In the genomic region with DNA sequence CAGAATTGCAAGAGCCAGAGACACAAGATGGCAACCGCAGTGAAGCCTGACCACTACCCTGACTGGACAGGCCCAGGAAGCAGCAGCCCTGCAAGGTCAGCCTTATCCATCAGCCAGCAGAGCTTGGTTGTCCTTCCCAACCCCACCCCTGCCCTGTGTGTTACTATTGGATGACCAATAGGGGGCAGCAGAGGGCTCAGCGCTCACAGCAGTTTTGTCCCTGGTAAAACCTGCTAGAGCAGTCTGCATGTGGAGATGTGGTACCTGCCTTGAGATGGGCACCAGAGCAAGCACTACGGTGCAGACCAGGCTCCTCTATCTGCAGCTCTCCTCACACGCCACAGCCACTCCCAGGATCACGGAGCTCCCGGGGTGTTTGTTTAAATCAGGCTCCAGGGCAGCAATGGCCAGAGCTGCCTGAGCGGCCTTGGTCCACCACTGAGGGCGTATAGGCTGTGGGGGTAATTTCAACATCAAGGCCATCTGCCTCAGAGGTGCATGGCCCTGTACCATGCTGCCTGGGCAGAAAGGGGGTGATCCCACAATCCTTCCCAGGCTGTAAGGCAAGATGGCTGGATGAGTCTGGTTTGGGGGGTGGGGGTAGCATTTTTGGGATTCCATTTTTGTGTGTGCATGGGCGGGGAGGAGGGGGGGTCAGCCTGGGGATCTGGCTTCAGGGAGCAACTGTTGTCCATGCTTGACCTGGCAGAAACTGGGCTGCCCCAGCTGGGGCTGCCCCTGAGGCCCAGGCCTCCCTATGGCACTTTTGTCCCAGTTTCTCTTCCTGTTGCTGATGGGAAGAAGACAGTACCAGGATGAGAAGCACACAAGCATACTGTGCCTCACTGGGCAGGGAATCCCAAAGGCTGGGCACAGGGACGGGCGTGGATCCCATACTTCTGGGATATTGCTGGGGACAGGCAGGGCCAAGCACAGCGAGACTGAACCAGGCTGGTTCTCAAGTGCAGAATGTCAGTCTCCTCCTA, we compare ENCODE assay signal across 9 mouse cellular contexts. TPM values are rescaled to one million over a fixed set of nuclear protein-coding genes. Genes with fewer than 3 reads are reported as not detected.
DNase-seq lines count a peak whose midpoint lies in the region; ATAC-seq and TF ChIP-seq lines count a peak whose summit lies in the region.
"Had no signal": no experiment of that assay in that cellular context is flagged by ENCODE, and none has a peak within 500 bp of the region (broad histone marks: within the 10 kb centered on the region; RNA-seq: fewer than 3 reads in every experiment).

No protein-coding gene starts in this region.

- no peaks in the 10 kb centered on the region for H3K36me3 ChIP-seq in liver, embryonic 14.5 days (replicated peaks; ENCODE audit: control insufficient read depth, insufficient read depth, low read depth)

- ATAC-seq in erythroblast, adult 5-6 weeks (replicated peaks; ENCODE audit: low FRiP score, poor library complexity, severe bottlenecking): peak; percentile 76
- peak; percentile 57; the same call in 1 of the 2 replicates for ATAC-seq in liver, embryonic 14.5 days (ENCODE audit: insufficient read depth)

- WGBS in liver, embryonic 14.5 days (ENCODE audit: insufficient replicate concordance): 48% methylated on average over 12 of the region's 12 CpGs

- no peaks in the 10 kb centered on the region for H3K9me3 ChIP-seq in liver, embryonic 14.5 days (ENCODE audit: control insufficient read depth, low read length)

- no peak for TF ChIP-seq EP300 in liver, embryonic 14.5 days (IDR thresholded peaks at IDR 0.05; ENCODE audit: low read depth)

- H3K9ac ChIP-seq in liver, embryonic 14.5 days (replicated peaks): no peak overlapping the region

- no peak overlapping the region for H3K4me2 ChIP-seq in liver, embryonic 14.5 days (ENCODE audit: low read depth)

- H3K27ac ChIP-seq in liver, embryonic 14.5 days: no peak overlapping the region

- H3K4me3 ChIP-seq in liver, embryonic 14.5 days (ENCODE audit: insufficient read depth in 1 of 2, low read depth in 2 of 2, low read length in 2 of 2): no peak overlapping the region

- peak; percentile 46 for DNase-seq in 3134 (ENCODE audit: extremely low read depth, insufficient read length, low spot score)
- DNase-seq in CD8-positive naive resting alpha-beta T cell, adult 2 months (ENCODE audit: low read depth in 2 of 2, low spot score in 2 of 2): peak; percentile 24 to 56
- peak; percentile 51 for DNase-seq in c-Kit-negative CD71-positive TER-119-positive erythroid progenitor cells, embryonic 14.5 days (ENCODE audit: low read depth, low spot score)
- peak; percentile 68 for DNase-seq in induced T-regulatory cell, adult 2 months (ENCODE audit: low read depth)
- peak; percentile 23 to 31 (median 24) for DNase-seq in liver, embryonic 14.5 days (ENCODE audit: low read depth in 3 of 3, low spot score in 3 of 3)
- peak; percentile 44 for DNase-seq in ovary, postnatal 36 days (ENCODE audit: low spot score)
- peak; percentile 48 for DNase-seq in yolk sac, embryonic 10.5 days (ENCODE audit: low spot score)

- peak; percentile 99 for TF ChIP-seq CTCF in liver, embryonic 14.5 days (IDR thresholded peaks at IDR 0.05; ENCODE audit: low read depth)

- no peaks in the 10 kb centered on the region for H3K4me1 ChIP-seq in liver, embryonic 14.5 days (replicated peaks; ENCODE audit: control insufficient read depth in 2 of 2, insufficient read depth in 2 of 2, low read length in 1 of 2)

- H3K27me3 ChIP-seq in liver, embryonic 14.5 days (ENCODE audit: control insufficient read depth, insufficient read depth, low read length): no peaks in the 10 kb centered on the region

RNA-seq across cellular contexts. Expression of gene Uts2r, which starts 16.5 kb away (rescaled TPM):
- total RNA-seq in erythroblast, adult 5-6 weeks (2015; ENCODE audit: low replicate concordance): not detected in 2 replicates
- not detected in 2 replicates for total RNA-seq in erythroblast, adult 5-6 weeks (2017; ENCODE audit: low replicate concordance)
- polyA plus RNA-seq in liver, embryonic 14.5 days (2012; rRNA removed): not detected in 2 replicates
- polyA plus RNA-seq in liver, embryonic 14.5 days (2014; fragmentation: Nextera tagmentation; extraction: Ambion mirVana): not detected in 2 replicates
- total RNA-seq: left cerebral cortex, postnatal 10 days had no signal

RNA-seq across cellular contexts. Expression of gene Hexdc, which starts 27.7 kb away (rescaled TPM):
- 0.84 and 6.9 TPM in 2 replicates for total RNA-seq in erythroblast, adult 5-6 weeks (2015; ENCODE audit: low replicate concordance)
- 0.51 and 3.9 TPM in 2 replicates for total RNA-seq in erythroblast, adult 5-6 weeks (2017; ENCODE audit: low replicate concordance)
- polyA plus RNA-seq in liver, embryonic 14.5 days (2012; rRNA removed): 7.4 and 8.1 TPM in 2 replicates
- polyA plus RNA-seq in liver, embryonic 14.5 days (2014; fragmentation: Nextera tagmentation; extraction: Ambion mirVana): 2.3 and 2.7 TPM in 2 replicates

RNA-seq across cellular contexts. Expression of gene Ogfod3, which starts 27.9 kb away (rescaled TPM):
- 0.77 and 1.0 TPM in 2 replicates for total RNA-seq in erythroblast, adult 5-6 weeks (2015; ENCODE audit: low replicate concordance)
- 2.6 TPM in 2 replicates for total RNA-seq in erythroblast, adult 5-6 weeks (2017; ENCODE audit: low replicate concordance)
- 4.0 and 5.6 TPM in 2 replicates for polyA plus RNA-seq in liver, embryonic 14.5 days (2012; rRNA removed)
- polyA plus RNA-seq in liver, embryonic 14.5 days (2014; fragmentation: Nextera tagmentation; extraction: Ambion mirVana): 13.3 and 15.3 TPM in 2 replicates

RNA-seq across cellular contexts. Expression of gene Tex19.1, which starts 30.6 kb away (rescaled TPM):
- total RNA-seq in erythroblast, adult 5-6 weeks (2015; ENCODE audit: low replicate concordance): not detected in 2 replicates
- total RNA-seq in erythroblast, adult 5-6 weeks (2017; ENCODE audit: low replicate concordance): not detected in 2 replicates
- 0.06 and 0.08 TPM in 2 replicates for polyA plus RNA-seq in liver, embryonic 14.5 days (2012; rRNA removed)
- polyA plus RNA-seq in liver, embryonic 14.5 days (2014; fragmentation: Nextera tagmentation; extraction: Ambion mirVana): not detected in 2 replicates
- total RNA-seq: left cerebral cortex, postnatal 10 days had no signal

RNA-seq across cellular contexts. Expression of gene Cybc1, which starts 52.5 kb away (rescaled TPM):
- 4.6 and 24.7 TPM in 2 replicates for total RNA-seq in erythroblast, adult 5-6 weeks (2015; ENCODE audit: low replicate concordance)
- total RNA-seq in erythroblast, adult 5-6 weeks (2017; ENCODE audit: low replicate concordance): 16.6 and 16.9 TPM in 2 replicates
- 14.8 and 16.1 TPM in 2 replicates for polyA plus RNA-seq in liver, embryonic 14.5 days (2012; rRNA removed)
- 19.7 and 20.3 TPM in 2 replicates for polyA plus RNA-seq in liver, embryonic 14.5 days (2014; fragmentation: Nextera tagmentation; extraction: Ambion mirVana)
